Mouse (Mus musculus): ENCODE data around the gene Hist1h2bn. TPM values are rescaled to one million over a fixed set of nuclear protein-coding genes. Genes with fewer than 3 reads are reported as not detected.

Gene Hist1h2bn
- polyA plus RNA-seq, 1 experiment, result 30.8 TPM

- DNase-seq (ENCODE audit: low read depth), result peak; percentile 98
- TF ChIP-seq POLR2A (IDR thresholded peaks at IDR 0.05; ENCODE audit: borderline replicate concordance, extremely low read depth, insufficient read depth, insufficient read length, poor library complexity, severe bottlenecking), result peak; percentile 57; the same call in 1 of the 2 replicates
Measured at GRCm38 (mm10) chr13:21717397-21718357, 36.2 kb upstream of the Hist1h2bn start, which contains the start of gene Hist1h3h. Gene Hist1h3h (plus strand): TSS chr13:21717659.

- peak; percentile 30 for DNase-seq (ENCODE audit: low read depth)
Measured at GRCm38 (mm10) chr13:21718381-21719080, 35.4 kb upstream of the Hist1h2bn start.

GRCm38 (mm10) chr13:21721107-21721756, 32.7 kb upstream of the Hist1h2bn start:
- DNase-seq (ENCODE audit: low read depth), result peak; percentile 53

More at GRCm38 (mm10) chr13:21718381-21719080, 35.4 kb upstream of the Hist1h2bn start:
- TF ChIP-seq POLR2A (IDR thresholded peaks at IDR 0.05; ENCODE audit: borderline replicate concordance, extremely low read depth, insufficient read depth, insufficient read length, poor library complexity, severe bottlenecking) (no peak), CTCF (IDR thresholded peaks at IDR 0.05; ENCODE audit: borderline replicate concordance, extremely low read depth, insufficient read depth, insufficient read length) (no peak)

- DNase-seq (ENCODE audit: low read depth), result peak; percentile 98
- TF ChIP-seq POLR2A (IDR thresholded peaks at IDR 0.05; ENCODE audit: borderline replicate concordance, extremely low read depth, insufficient read depth, insufficient read length, poor library complexity, severe bottlenecking), result peak; percentile 52; the same call in 1 of the 2 replicates
Measured at GRCm38 (mm10) chr13:21721757-21722372, 32.1 kb upstream of the Hist1h2bn start, which contains the start of gene Hist1h2bm. Gene Hist1h2bm (plus strand): TSS chr13:21722044.

GRCm38 (mm10) chr13:21722373-21722925, 31.5 kb upstream of the Hist1h2bn start:
- DNase-seq (ENCODE audit: low read depth), result peak; percentile 70
- no peak for TF ChIP-seq CTCF (IDR thresholded peaks at IDR 0.05; ENCODE audit: borderline replicate concordance, extremely low read depth, insufficient read depth, insufficient read length)
- 0 out of 2 replicates have a peak, but pooled peaks have one; percentile 5 for TF ChIP-seq POLR2A (IDR thresholded peaks at IDR 0.05; ENCODE audit: borderline replicate concordance, extremely low read depth, insufficient read depth, insufficient read length, poor library complexity, severe bottlenecking)

GRCm38 (mm10) chr13:21722993-21723836, 30.7 kb upstream of the Hist1h2bn start:
- DNase-seq (ENCODE audit: low read depth), result peak; percentile 26
- TF ChIP-seq CTCF (IDR thresholded peaks at IDR 0.05; ENCODE audit: borderline replicate concordance, extremely low read depth, insufficient read depth, insufficient read length) (no peak), POLR2A (IDR thresholded peaks at IDR 0.05; ENCODE audit: borderline replicate concordance, extremely low read depth, insufficient read depth, insufficient read length, poor library complexity, severe bottlenecking) (no peak)

- no peak for TF ChIP-seq POLR2A (IDR thresholded peaks at IDR 0.05; ENCODE audit: borderline replicate concordance, extremely low read depth, insufficient read depth, insufficient read length, poor library complexity, severe bottlenecking)
- no peak for TF ChIP-seq CTCF (IDR thresholded peaks at IDR 0.05; ENCODE audit: borderline replicate concordance, extremely low read depth, insufficient read depth, insufficient read length)
- peak; percentile 83 for DNase-seq (ENCODE audit: low read depth)
Measured at GRCm38 (mm10) chr13:21727948-21728572, 25.9 kb upstream of the Hist1h2bn start.

GRCm38 (mm10) chr13:21729544-21729943, 24.4 kb upstream of the Hist1h2bn start:
- DNase-seq (ENCODE audit: low read depth), result no peak
- TF ChIP-seq POLR2A (IDR thresholded peaks at IDR 0.05; ENCODE audit: borderline replicate concordance, extremely low read depth, insufficient read depth, insufficient read length, poor library complexity, severe bottlenecking) (no peak), CTCF (IDR thresholded peaks at IDR 0.05; ENCODE audit: borderline replicate concordance, extremely low read depth, insufficient read depth, insufficient read length) (no peak)

GRCm38 (mm10) chr13:21733466-21733865, 20.5 kb upstream of the Hist1h2bn start:
- TF ChIP-seq CTCF (IDR thresholded peaks at IDR 0.05; ENCODE audit: borderline replicate concordance, extremely low read depth, insufficient read depth, insufficient read length), result no peak
- no peak for TF ChIP-seq POLR2A (IDR thresholded peaks at IDR 0.05; ENCODE audit: borderline replicate concordance, extremely low read depth, insufficient read depth, insufficient read length, poor library complexity, severe bottlenecking)
- DNase-seq (ENCODE audit: low read depth), result no peak

Data from brain, embryonic 14.5 days (tissue).